Mouse (Mus musculus): ENCODE results near the gene Amhr2. TPM values are rescaled to one million over a fixed set of nuclear protein-coding genes. Genes with fewer than 3 reads are reported as not detected.

Gene Amhr2
- polyA plus RNA-seq, 1 experiment: 1.4 TPM

- TF ChIP-seq CTCF (conservative IDR thresholded peaks at IDR 0.05; ENCODE audit: insufficient read depth, insufficient read length, low read depth, low read length): no peak
- H3K27me3 ChIP-seq (replicated peaks; ENCODE audit: control insufficient read depth, insufficient read depth, low read length): no peaks in the 10 kb centered on the region
- H3K4me1 ChIP-seq (ENCODE audit: control insufficient read depth, insufficient read depth, low read length): no peaks in the 10 kb centered on the region
- no peak overlapping the region for H3K27ac ChIP-seq (ENCODE audit: insufficient read depth, low read depth, low read length)
- no peak overlapping the region for H3K4me3 ChIP-seq (ENCODE audit: insufficient read depth, low read depth, low read length)
- WGBS: 55% methylated on average over 9 of the region's 9 CpGs
- H3K36me3 ChIP-seq (ENCODE audit: control insufficient read depth, insufficient read depth, low read length): peaks cover 9% of the 10 kb centered on the region
- DNase-seq: peak; percentile 47
Measured at GRCm38 (mm10) chr15:102502254-102502840, 57.2 kb downstream of the Amhr2 start.

- Histone ChIP-seq H3K4me1 (ENCODE audit: control insufficient read depth, insufficient read depth, low read length) (no peaks in the 10 kb centered on the region), H3K27me3 (replicated peaks; ENCODE audit: control insufficient read depth, insufficient read depth, low read length) (no peaks in the 10 kb centered on the region), H3K36me3 (ENCODE audit: control insufficient read depth, insufficient read depth, low read length) (peaks cover 9% of the 10 kb centered on the region), H3K27ac (ENCODE audit: insufficient read depth, low read depth, low read length) (no peak within 1 kb of the TSS), H3K4me3 (ENCODE audit: insufficient read depth, low read depth, low read length) (no peak within 1 kb of the TSS)
- no peak for DNase-seq
- 100% methylated on average over 1 of the region's 1 CpGs for WGBS
- TF ChIP-seq POLR2A (IDR thresholded peaks at IDR 0.05; ENCODE audit: low read depth, low read length): no peak
- TF ChIP-seq CTCF (conservative IDR thresholded peaks at IDR 0.05; ENCODE audit: insufficient read depth, insufficient read length, low read depth, low read length): no peak
Measured at GRCm38 (mm10) chr15:102503447-102503846, 58.3 kb downstream of the Amhr2 start, which contains the start of gene Gm10337. Gene Gm10337 (plus strand): TSS chr15:102503722.

Other genes starting within 250 kb of the Amhr2 start
- gene Zfp740, start 242.1 kb upstream of the Amhr2 start, polyA plus RNA-seq (2012; rRNA removed): 29.1 and 30.3 TPM in 2 replicates
- gene Csad, start 240.6 kb upstream of the Amhr2 start, polyA plus RNA-seq (2012; rRNA removed): 216 and 255 TPM in 2 replicates
- gene Itgb7, start 213.4 kb upstream of the Amhr2 start, polyA plus RNA-seq (2012; rRNA removed): 2.7 and 11.1 TPM in 2 replicates
- 21.2 and 25.6 TPM in 2 replicates for gene Rarg, start 187.8 kb upstream of the Amhr2 start, polyA plus RNA-seq (2012; rRNA removed)
- 0.41 TPM in 2 replicates for gene Gm9918, start 174.8 kb upstream of the Amhr2 start, polyA plus RNA-seq (2012; rRNA removed)
- gene Mfsd5, start 165.9 kb upstream of the Amhr2 start, polyA plus RNA-seq (2012; rRNA removed): 66.5 and 72.1 TPM in 2 replicates
- 0.45 and 0.53 TPM in 2 replicates for gene Espl1, start 149.1 kb upstream of the Amhr2 start, polyA plus RNA-seq (2012; rRNA removed)
- gene Pfdn5, start 119.3 kb upstream of the Amhr2 start, polyA plus RNA-seq (2012; rRNA removed): 141 and 206 TPM in 2 replicates
- 70.0 and 72.6 TPM in 2 replicates for gene Myg1, start 113.7 kb upstream of the Amhr2 start, polyA plus RNA-seq (2012; rRNA removed)
- gene Aaas, start 94.6 kb upstream of the Amhr2 start, polyA plus RNA-seq (2012; rRNA removed): 31.1 and 38.1 TPM in 2 replicates
- 0.05 and 0.06 TPM in 2 replicates for gene Sp7, start 78.2 kb upstream of the Amhr2 start, polyA plus RNA-seq (2012; rRNA removed)
- 15.7 and 17.6 TPM in 2 replicates for gene Sp1, start 39.2 kb upstream of the Amhr2 start, polyA plus RNA-seq (2012; rRNA removed)
- 181 and 204 TPM in 2 replicates for gene Prr13, start 13.7 kb downstream of the Amhr2 start, polyA plus RNA-seq (2012; rRNA removed)
- 572 and 616 TPM in 2 replicates for gene Pcbp2, start 25.2 kb downstream of the Amhr2 start, polyA plus RNA-seq (2012; rRNA removed)
- not detected in 2 replicates for gene Gm10337, start 58.4 kb downstream of the Amhr2 start, polyA plus RNA-seq (2012; rRNA removed)
- 7.7 and 9.0 TPM in 2 replicates for gene Map3k12, start 71.7 kb downstream of the Amhr2 start, polyA plus RNA-seq (2012; rRNA removed)
- gene Tarbp2, start 72.8 kb downstream of the Amhr2 start, polyA plus RNA-seq (2012; rRNA removed): 54.9 and 62.1 TPM in 2 replicates
- 3.4 and 5.6 TPM in 2 replicates for gene Npff, start 79.6 kb downstream of the Amhr2 start, polyA plus RNA-seq (2012; rRNA removed)
- gene Gm28047, start 179.7 kb downstream of the Amhr2 start, polyA plus RNA-seq (2012; rRNA removed): not detected in 2 replicates
- gene Atf7, start 180.1 kb downstream of the Amhr2 start, polyA plus RNA-seq (2012; rRNA removed): 78.9 and 84.6 TPM in 2 replicates
- 563 and 636 TPM in 2 replicates for gene Atp5g2, start 227.0 kb downstream of the Amhr2 start, polyA plus RNA-seq (2012; rRNA removed)

All from kidney, adult 2 months (tissue).